Mouse (Mus musculus): ENCODE measurements around the gene E130208F15Rik. TPM values are rescaled to one million over a fixed set of nuclear protein-coding genes. Genes with fewer than 3 reads are reported as not detected.

The E130208F15Rik gene
- polyA plus RNA-seq, 1 experiment from 2014 or later, result 0.60 TPM

DNA sequence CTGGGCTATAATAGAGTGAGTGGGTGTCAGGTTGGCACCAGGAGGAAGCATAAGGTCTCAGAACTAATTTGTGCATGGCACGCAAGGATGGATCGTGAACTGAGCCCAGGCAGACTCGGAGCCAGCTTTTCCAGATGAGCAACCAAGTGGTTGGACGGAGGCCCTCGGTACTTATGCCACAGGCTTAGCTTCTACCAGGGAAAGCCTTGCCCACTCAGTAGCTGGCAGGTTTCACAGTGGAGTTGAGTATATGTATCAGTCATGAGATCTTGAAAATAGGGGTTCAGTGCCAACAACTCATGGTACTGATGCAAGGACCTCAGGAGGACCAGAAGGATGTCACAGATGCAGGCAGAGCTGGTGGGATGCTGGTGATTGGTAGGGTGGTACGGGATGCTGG is 14.1 kb downstream of the E130208F15Rik start:
- Histone ChIP-seq H3K9ac (no peak overlapping the region), H3K36me3 (no peaks in the 10 kb centered on the region), H3K27me3 (peaks cover 22% of the 10 kb centered on the region), H3K4me1 (peaks cover 28% of the 10 kb centered on the region), H3K4me2 (replicated peaks) (no peak overlapping the region), H3K4me3 (replicated peaks) (no peak overlapping the region), H3K9me3 (replicated peaks) (no peaks in the 10 kb centered on the region), H3K27ac (replicated peaks) (no peak overlapping the region)
- WGBS, result 72% methylated on average over 6 of the region's 6 CpGs
- ATAC-seq (ENCODE audit: insufficient number of reproducible peaks, low FRiP score, low TSS enrichment, low read depth), result no peak

- Histone ChIP-seq H3K4me3 (replicated peaks) (no peak overlapping the region), H3K27ac (replicated peaks) (no peak overlapping the region), H3K4me2 (replicated peaks) (peak overlapping the region; percentile 9; the same call in 1 of the 2 replicates), H3K36me3 (no peaks in the 10 kb centered on the region), H3K9ac (no peak overlapping the region), H3K27me3 (peaks cover 22% of the 10 kb centered on the region), H3K9me3 (replicated peaks) (no peaks in the 10 kb centered on the region), H3K4me1 (peaks cover 28% of the 10 kb centered on the region)
- ATAC-seq (ENCODE audit: insufficient number of reproducible peaks, low FRiP score, low TSS enrichment, low read depth), result no peak
- WGBS, result under 1% methylated on average over 9 of the region's 9 CpGs
Observed at GRCm38 (mm10) chr7:30336384-30336783, 14.8 kb downstream of the E130208F15Rik start.

DNA sequence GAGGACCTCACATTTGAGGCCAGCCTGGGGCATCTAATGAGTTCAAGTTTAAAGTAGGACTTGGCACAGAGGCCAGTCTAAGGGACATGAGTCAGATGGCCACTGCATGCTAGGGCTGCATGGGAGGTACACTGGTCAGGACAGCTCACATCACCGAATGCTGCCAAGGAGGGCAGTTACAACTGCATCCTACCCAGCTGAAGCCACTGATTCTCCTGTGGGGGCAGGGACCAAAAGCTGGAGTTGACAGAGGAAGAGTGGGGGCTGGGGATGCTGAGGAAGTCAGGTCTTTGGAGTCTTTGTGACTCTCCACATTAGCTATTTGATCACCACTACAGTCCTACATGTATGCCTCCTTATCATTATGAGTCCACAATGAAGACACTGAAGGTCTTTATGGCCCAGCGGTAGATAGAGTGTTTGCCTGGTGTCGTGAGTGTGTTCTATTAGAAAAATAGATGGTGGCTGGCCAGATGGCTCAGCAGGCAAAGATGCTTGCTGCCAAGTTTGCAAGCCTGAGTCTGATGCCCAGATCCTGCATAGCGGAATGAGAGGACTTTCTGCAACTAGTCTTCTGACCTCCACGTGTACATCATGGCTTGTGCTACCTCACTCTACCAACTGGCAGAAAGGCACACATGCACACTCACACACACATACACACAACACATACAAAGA is 18.0 kb downstream of the E130208F15Rik start:
- ATAC-seq (ENCODE audit: insufficient number of reproducible peaks, low FRiP score, low TSS enrichment, low read depth), result no peak; the same call in 1 of the 2 replicates
- Histone ChIP-seq H3K4me2 (replicated peaks) (no peak overlapping the region), H3K9me3 (replicated peaks) (no peaks in the 10 kb centered on the region), H3K4me1 (peaks cover 7% of the 10 kb centered on the region; the same call in 1 of the 2 replicates), H3K36me3 (no peaks in the 10 kb centered on the region), H3K9ac (no peak overlapping the region), H3K4me3 (replicated peaks) (no peak overlapping the region), H3K27ac (replicated peaks) (no peak overlapping the region), H3K27me3 (peaks cover 24% of the 10 kb centered on the region)
- 74% methylated on average over 5 of the region's 5 CpGs for WGBS

GRCm38 (mm10) chr7:30346635-30347379 is 25.3 kb downstream of the E130208F15Rik start:
- Histone ChIP-seq H3K36me3 (no peaks in the 10 kb centered on the region), H3K4me1 (peaks cover 5% of the 10 kb centered on the region; the same call in 1 of the 2 replicates), H3K4me2 (replicated peaks) (no peak overlapping the region), H3K27me3 (peaks cover 39% of the 10 kb centered on the region), H3K9me3 (replicated peaks) (no peaks in the 10 kb centered on the region), H3K27ac (replicated peaks) (no peak overlapping the region), H3K9ac (no peak overlapping the region), H3K4me3 (replicated peaks) (no peak overlapping the region)
- ATAC-seq (ENCODE audit: insufficient number of reproducible peaks, low FRiP score, low TSS enrichment, low read depth), result no peak
- 26% methylated on average over 21 of the region's 21 CpGs for WGBS

DNA sequence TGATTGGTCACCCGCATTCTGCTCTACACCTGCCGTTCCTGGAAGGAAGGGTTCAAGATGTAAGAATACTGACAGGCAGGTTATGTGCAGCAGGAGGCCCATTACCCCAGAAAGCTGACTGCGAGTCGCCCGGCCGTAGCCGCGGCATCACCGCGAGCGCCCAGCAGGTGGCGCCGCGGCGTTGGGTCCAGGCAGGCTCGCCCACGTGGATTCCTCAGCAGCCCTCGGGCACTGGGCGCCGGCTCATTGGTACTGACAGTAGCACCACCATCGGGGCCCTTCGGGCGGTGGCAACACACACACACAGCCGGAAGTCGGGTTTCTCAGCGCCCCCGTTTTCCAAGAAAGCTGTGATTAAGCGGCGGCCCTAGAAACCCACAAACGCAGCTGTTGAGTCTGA is 26.3 kb downstream of the E130208F15Rik start:
- ATAC-seq (ENCODE audit: insufficient number of reproducible peaks, low FRiP score, low TSS enrichment, low read depth), result no peak

GRCm38 (mm10) chr7:30353279-30353822 is 31.8 kb downstream of the E130208F15Rik start:
- no peak overlapping the region for H3K4me3 ChIP-seq (replicated peaks)
- no peak for ATAC-seq (ENCODE audit: insufficient number of reproducible peaks, low FRiP score, low TSS enrichment, low read depth)
- H3K27me3 ChIP-seq, result peaks cover 12% of the 10 kb centered on the region
- no peaks in the 10 kb centered on the region for H3K9me3 ChIP-seq (replicated peaks)
- H3K9ac ChIP-seq, result no peak overlapping the region
- H3K27ac ChIP-seq (replicated peaks), result no peak overlapping the region
- no peaks in the 10 kb centered on the region for H3K4me1 ChIP-seq
- WGBS, result 6% methylated on average over 6 of the region's 6 CpGs
- H3K4me2 ChIP-seq (replicated peaks), result no peak overlapping the region
- peaks cover 9% of the 10 kb centered on the region; the same call in 1 of the 2 replicates for H3K36me3 ChIP-seq

More for the DNA sequence above, 26.3 kb downstream of the E130208F15Rik start:
- Histone ChIP-seq H3K27me3 (peaks cover 34% of the 10 kb centered on the region), H3K4me2 (replicated peaks) (peak overlapping the region; percentile 17; the same call in 1 of the 2 replicates), H3K9ac (no peak overlapping the region), H3K36me3 (no peaks in the 10 kb centered on the region), H3K4me3 (replicated peaks) (no peak overlapping the region), H3K9me3 (replicated peaks) (no peaks in the 10 kb centered on the region), H3K4me1 (peaks cover 5% of the 10 kb centered on the region; the same call in 1 of the 2 replicates), H3K27ac (replicated peaks) (no peak overlapping the region)
- 2% methylated on average over 30 of the region's 30 CpGs for WGBS

GRCm38 (mm10) chr7:30354059-30354458 is 32.5 kb downstream of the E130208F15Rik start:
- Histone ChIP-seq H3K9me3 (replicated peaks) (no peaks in the 10 kb centered on the region), H3K4me1 (no peaks in the 10 kb centered on the region), H3K9ac (no peak overlapping the region), H3K27me3 (peaks cover 5% of the 10 kb centered on the region), H3K4me2 (replicated peaks) (no peak overlapping the region), H3K36me3 (peaks cover 9% of the 10 kb centered on the region; the same call in 1 of the 2 replicates), H3K27ac (replicated peaks) (no peak overlapping the region), H3K4me3 (replicated peaks) (no peak overlapping the region)
- ATAC-seq (ENCODE audit: insufficient number of reproducible peaks, low FRiP score, low TSS enrichment, low read depth), result no peak
- WGBS, result 70% methylated on average over 4 of the region's 4 CpGs

DNA sequence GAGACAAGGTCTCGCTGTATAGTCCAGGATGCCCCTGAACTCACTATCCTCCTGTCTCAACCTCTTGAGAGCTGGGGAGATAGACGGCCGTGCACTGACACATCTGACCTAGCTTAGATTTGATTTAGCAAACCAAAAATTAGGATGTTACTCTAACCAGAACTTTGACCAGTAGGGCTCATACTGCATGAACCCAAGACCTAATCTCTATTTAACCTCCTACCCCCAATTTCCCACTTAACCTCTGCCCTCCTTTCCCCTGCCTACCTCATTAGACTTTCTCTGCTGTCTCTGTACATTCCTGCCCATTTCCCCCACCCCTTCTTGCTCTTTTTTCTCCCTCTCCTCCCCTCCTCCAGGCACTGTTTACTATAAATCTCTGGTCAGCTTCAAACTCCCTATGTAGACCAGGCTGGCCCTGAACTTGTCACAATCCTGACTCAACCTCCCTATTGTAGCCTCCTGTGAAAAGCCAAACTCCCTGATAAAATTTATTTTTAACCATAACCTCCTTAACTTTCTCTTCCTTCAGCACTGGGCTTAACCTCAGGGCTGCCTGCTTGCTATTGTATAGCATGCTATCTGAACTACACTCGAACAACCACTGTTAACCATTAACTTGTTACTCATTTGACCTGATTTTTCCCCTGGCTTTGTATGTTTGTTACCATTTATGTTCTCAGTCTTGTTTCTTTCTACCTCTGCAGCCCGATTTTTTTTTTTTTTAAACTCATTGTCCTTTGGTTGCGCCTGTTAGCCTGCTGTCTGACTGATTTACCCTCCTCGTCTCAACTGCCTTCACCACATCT is 37.0 kb downstream of the E130208F15Rik start:
- WGBS, result 60% methylated on average over 7 of the region's 7 CpGs
- Histone ChIP-seq H3K27me3 (no peaks in the 10 kb centered on the region), H3K36me3 (peaks cover 23% of the 10 kb centered on the region), H3K4me2 (replicated peaks) (no peak overlapping the region), H3K4me1 (peaks cover 27% of the 10 kb centered on the region), H3K9me3 (replicated peaks) (no peaks in the 10 kb centered on the region), H3K9ac (no peak overlapping the region), H3K4me3 (replicated peaks) (no peak overlapping the region), H3K27ac (replicated peaks) (no peak overlapping the region)
- no peak for ATAC-seq (ENCODE audit: insufficient number of reproducible peaks, low FRiP score, low TSS enrichment, low read depth)

GRCm38 (mm10) chr7:30359276-30359865 is 37.8 kb downstream of the E130208F15Rik start:
- no peak overlapping the region for H3K4me2 ChIP-seq (replicated peaks)
- H3K4me1 ChIP-seq, result peaks cover 27% of the 10 kb centered on the region
- peaks cover 23% of the 10 kb centered on the region for H3K36me3 ChIP-seq
- 0 out of 2 replicates have a peak, but pooled peaks cover 6% of the 10 kb centered on the region for H3K27me3 ChIP-seq
- ATAC-seq (ENCODE audit: insufficient number of reproducible peaks, low FRiP score, low TSS enrichment, low read depth), result no peak
- no peak overlapping the region for H3K27ac ChIP-seq (replicated peaks)
- no peaks in the 10 kb centered on the region for H3K9me3 ChIP-seq (replicated peaks)
- H3K4me3 ChIP-seq (replicated peaks), result no peak overlapping the region
- WGBS, result 87% methylated on average over 31 of the region's 31 CpGs
- H3K9ac ChIP-seq, result no peak overlapping the region

DNA sequence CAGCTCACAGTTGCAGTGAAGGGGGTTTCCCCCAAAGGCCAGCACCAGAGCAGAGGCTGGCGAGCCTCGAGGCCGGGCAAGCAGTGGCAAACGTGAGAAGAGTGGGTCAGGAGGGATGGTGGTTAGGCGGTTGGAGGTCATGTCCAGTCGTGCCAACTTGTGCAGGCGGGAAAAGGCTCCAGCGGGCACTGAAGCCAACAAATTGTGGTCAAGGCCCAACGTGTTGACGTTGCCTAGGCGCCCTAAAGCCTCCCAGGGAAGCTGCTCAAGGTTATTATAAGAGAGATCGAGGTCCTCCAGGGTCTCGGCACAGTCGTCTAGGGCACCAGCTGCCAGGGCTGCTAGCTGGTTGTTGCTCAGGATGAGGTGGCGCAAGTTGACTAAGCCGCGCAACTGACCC is 38.5 kb downstream of the E130208F15Rik start:
- 89% methylated on average over 17 of the region's 17 CpGs for WGBS
- no peak overlapping the region for H3K4me2 ChIP-seq (replicated peaks)

More for the DNA sequence above, 38.5 kb downstream of the E130208F15Rik start:
- Histone ChIP-seq H3K9ac (no peak overlapping the region), H3K9me3 (replicated peaks) (no peaks in the 10 kb centered on the region), H3K36me3 (peaks cover 23% of the 10 kb centered on the region), H3K27me3 (0 out of 2 replicates have a peak, but pooled peaks cover 6% of the 10 kb centered on the region), H3K4me3 (replicated peaks) (no peak overlapping the region), H3K4me1 (peaks cover 27% of the 10 kb centered on the region), H3K27ac (replicated peaks) (no peak overlapping the region)
- ATAC-seq (ENCODE audit: insufficient number of reproducible peaks, low FRiP score, low TSS enrichment, low read depth), result no peak
